Mouse (Mus musculus) erythroblast, embryonic 14.5 days (primary cell): ENCODE data around the gene Gm11099.

ENCODE experiments used
- GATA1 ChIP-seq: IDR thresholded peaks from 2 replicates; pipeline ENCODE4 v1.6.1; 2012; ENCODE audit warnings: low read length, inconsistent platforms, mixed read lengths
- TAL1 ChIP-seq: IDR thresholded peaks from 3 replicates; pipeline ENCODE4 v1.6.1; 2012; ENCODE audit warnings: low read length, inconsistent platforms, mixed read lengths

GRCm38 (mm10) chr2:58906814-58907516, 47.7 kb downstream of the Gm11099 start:
- TF ChIP-seq GATA1 (no peak), TAL1 (no peak)
